Mouse (Mus musculus): ENCODE results near the gene Col9a1. TPM values are rescaled to one million over a fixed set of nuclear protein-coding genes. Genes with fewer than 3 reads are reported as not detected.

Gene Col9a1
- total RNA-seq, 2 experiments from 2014 or later = 0.15 to 0.19 TPM

- no peak for DNase-seq
- intact Hi-C loops (cut with DNase I) = no loop called here
Measured at GRCm38 (mm10) chr1:24211621-24212385, 34.4 kb downstream of the Col9a1 start.

GRCm38 (mm10) chr1:24219041-24219440 lies 41.6 kb downstream of the Col9a1 start:
- no peak for DNase-seq
- intact Hi-C loops (cut with DNase I) = no loop called here

- no peak for DNase-seq
- intact Hi-C loops (cut with DNase I) = no loop called here
Measured at GRCm38 (mm10) chr1:24222231-24222630, 44.8 kb downstream of the Col9a1 start.

- no peak for DNase-seq
- intact Hi-C loops (cut with DNase I) = no loop called here
Measured at GRCm38 (mm10) chr1:24222981-24223612, 45.7 kb downstream of the Col9a1 start.

- no peak for DNase-seq
- intact Hi-C loops (cut with DNase I) = no loop called here
Measured at GRCm38 (mm10) chr1:24225825-24226526, 48.6 kb downstream of the Col9a1 start.

- intact Hi-C loops (cut with DNase I) = no loop called here
- no peak for DNase-seq
Measured at GRCm38 (mm10) chr1:24226941-24227711, 49.7 kb downstream of the Col9a1 start.

GRCm38 (mm10) chr1:24229552-24229951 lies 52.1 kb downstream of the Col9a1 start:
- DNase-seq = no peak
- intact Hi-C loops (cut with DNase I) = no loop called here

- intact Hi-C loops (cut with DNase I) = no loop called here
- DNase-seq = no peak
Measured at GRCm38 (mm10) chr1:24230428-24230827, 53.0 kb downstream of the Col9a1 start.

GRCm38 (mm10) chr1:24231504-24232270 lies 54.3 kb downstream of the Col9a1 start:
- no peak for DNase-seq
- intact Hi-C loops (cut with DNase I) = no loop called here

- no peak for DNase-seq
- intact Hi-C loops (cut with DNase I) = no loop called here
Measured at GRCm38 (mm10) chr1:24236330-24236729, 58.9 kb downstream of the Col9a1 start.

GRCm38 (mm10) chr1:24240039-24240691 lies 62.8 kb downstream of the Col9a1 start:
- intact Hi-C loops (cut with DNase I) = no loop called here
- DNase-seq = no peak

GRCm38 (mm10) chr1:24244931-24245330 lies 67.5 kb downstream of the Col9a1 start:
- DNase-seq = no peak
- intact Hi-C loops (cut with DNase I) = no loop called here

- intact Hi-C loops (cut with DNase I) = no loop called here
Measured at GRCm38 (mm10) chr1:24245700-24246375, 68.4 kb downstream of the Col9a1 start.

GRCm38 (mm10) chr1:24248294-24249104 lies 71.1 kb downstream of the Col9a1 start:
- intact Hi-C loops (cut with DNase I) = loop anchor here (1.0 to 2.0 kb wide), 2 partner anchors 111 to 422 kb away; no protein-coding TSS in a partner anchor
- DNase-seq = no peak

More at GRCm38 (mm10) chr1:24245700-24246375, 68.4 kb downstream of the Col9a1 start:
- DNase-seq = no peak

GRCm38 (mm10) chr1:24249105-24249664 lies 71.8 kb downstream of the Col9a1 start:
- intact Hi-C loops (cut with DNase I) = loop anchor here (1.0 to 2.0 kb wide), 2 partner anchors 112 to 422 kb away; no protein-coding TSS in a partner anchor
- peak in 1 of 2 experiments; percentile 29 for DNase-seq

GRCm38 (mm10) chr1:24257961-24258360 lies 80.6 kb downstream of the Col9a1 start:
- no peak for DNase-seq
- intact Hi-C loops (cut with DNase I) = no loop called here

GRCm38 (mm10) chr1:24259419-24259818 lies 82.0 kb downstream of the Col9a1 start:
- no peak for DNase-seq
- intact Hi-C loops (cut with DNase I) = no loop called here

All from heart, postnatal 14 days (tissue).